Mouse (Mus musculus) gastrocnemius, adult 8-10 months (tissue): Measurements from ENCODE around the gene Smpd4. TPM values are rescaled to one million over a fixed set of nuclear protein-coding genes. Genes with fewer than 3 reads are reported as not detected.
A peak's percentile ranks its signal among the peaks of the same experiment; 100 is the strongest.

Experiments
- DNase-seq, 2 experiments: peaks; one replicate each; pipeline ENCODE4 v3.0.0; 2022; ENCODE audit warnings: low spot score in 2 of 2
- total RNA-seq, 4 experiments: library from RNA; stranded (reverse); gene quantifications; 2 replicates each; pipeline ENCODE4 v1.2.4; 2022

Smpd4 gene
- total RNA-seq, 4 experiments from 2014 or later = 8.8 to 13.8 (median 12.1) TPM

DNA sequence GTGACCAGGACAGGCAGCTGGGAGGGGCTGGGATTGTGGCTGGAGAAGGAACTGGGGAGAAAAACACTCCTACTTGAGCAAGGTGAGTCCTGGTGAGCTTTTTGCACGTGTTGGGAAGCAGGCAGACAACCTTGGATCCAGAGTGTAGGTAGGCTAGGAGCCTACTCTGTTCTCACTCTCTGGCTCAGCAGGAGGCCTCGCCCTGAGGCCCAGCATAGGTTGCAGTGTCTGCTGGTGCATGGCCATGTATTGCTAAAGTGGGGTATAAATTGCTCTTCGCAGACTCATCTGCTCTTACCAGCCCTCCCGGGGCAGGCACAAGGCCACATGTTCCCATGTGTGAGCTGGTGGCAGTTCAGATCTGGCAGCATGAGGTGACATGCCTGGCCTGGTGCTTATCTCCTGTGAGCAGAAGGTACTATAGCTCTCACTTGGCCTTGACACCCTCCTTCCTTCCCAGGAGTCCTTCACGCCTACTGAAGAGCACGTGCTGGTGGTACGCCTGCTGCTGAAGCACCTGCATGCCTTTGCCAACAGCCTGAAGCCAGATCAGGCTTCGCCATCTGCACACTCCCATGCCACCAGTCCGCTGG, 19.0 kb downstream of the Smpd4 start:
- no peak for DNase-seq

- DNase-seq = no peak
Observed at GRCm38 (mm10) chr16:17639081-17639480, 19.9 kb downstream of the Smpd4 start.

DNA sequence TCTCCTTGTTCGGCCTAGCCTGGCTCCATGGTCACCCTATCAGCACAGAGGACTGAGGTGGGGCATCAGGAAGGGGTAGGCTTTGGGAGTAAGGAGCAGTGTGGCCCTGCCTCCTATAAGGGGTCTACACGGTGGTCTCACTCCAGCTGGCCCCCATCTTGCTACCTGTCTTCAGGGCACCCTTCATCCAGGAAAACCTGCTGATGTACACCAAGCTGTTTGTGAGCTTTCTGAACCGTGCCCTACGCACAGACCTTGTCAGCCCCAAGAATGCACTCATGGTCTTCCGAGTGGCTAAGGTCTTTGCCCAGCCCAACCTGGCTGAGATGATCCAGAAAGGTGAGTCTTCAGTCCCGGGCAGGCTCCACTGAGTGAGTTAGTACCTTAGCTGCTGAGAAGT, 20.8 kb downstream of the Smpd4 start:
- no peak for DNase-seq

DNA sequence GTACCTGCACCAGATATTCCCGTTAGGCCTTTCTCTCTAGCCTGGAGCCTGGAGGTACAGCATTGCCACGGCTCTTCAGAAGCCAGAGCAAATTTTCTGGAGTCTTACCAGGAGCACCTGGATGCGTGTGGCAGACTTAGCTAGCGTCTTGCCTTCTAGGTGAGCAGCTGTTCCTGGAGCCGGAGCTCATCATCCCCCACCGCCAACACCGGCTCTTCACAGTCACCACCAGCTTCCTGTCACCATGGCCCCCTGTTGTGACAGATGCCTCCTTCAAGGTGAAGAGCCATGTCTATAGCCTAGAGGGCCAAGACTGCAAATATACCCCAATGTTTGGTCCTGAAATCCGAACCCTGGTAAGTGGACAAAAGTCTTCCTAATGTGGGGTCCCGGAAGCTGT, 21.6 kb downstream of the Smpd4 start:
- DNase-seq = no peak

- DNase-seq = no peak
Observed at GRCm38 (mm10) chr16:17641301-17641700, 22.1 kb downstream of the Smpd4 start.

DNA sequence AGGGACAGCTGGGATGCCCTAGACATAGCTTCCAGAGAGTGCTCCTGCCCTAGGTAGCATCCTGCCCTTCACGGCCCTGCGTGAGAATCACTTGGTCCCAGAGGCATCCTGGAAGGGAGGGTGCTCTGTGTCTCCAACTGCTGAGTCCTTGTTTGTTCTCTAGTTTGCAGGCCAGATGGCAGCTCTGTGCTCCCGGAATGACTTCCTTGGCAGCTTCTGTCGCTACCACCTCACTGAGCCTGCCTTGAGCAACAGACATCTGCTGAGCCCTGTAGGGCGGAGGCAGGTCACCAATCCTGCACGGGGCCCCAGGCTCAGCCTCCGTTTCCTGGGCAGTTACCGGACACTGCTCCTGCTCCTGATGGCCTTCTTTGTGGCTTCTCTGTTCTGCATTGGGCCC, 23.2 kb downstream of the Smpd4 start:
- no peak for DNase-seq

DNA sequence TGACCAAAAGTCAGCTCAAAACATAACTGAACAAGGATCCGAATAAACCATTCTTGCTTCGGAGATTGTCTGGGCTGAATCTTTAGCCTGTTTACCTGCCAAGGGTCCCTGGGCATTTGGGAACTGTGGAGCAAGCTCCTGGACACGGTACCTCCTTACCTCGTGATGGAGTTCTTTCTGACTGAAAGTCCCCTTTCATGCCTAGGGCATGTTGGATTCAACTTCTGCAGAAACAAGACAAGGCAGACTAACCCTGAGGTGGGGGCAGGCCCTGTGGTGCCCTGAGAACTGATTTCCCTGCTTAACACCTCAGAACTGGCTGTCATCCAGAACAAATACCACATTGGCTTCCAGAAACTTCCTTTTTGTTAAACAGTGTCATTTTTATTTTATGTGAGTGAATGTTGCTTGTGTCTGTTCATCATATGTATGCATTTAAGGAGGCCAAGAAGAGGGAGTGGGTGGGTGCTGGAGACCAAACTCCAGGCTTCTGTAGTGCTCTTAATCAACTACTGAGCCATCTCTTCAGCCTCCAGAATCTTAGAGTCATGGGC, 24.4 kb downstream of the Smpd4 start:
- no peak for DNase-seq

GRCm38 (mm10) chr16:17646310-17647114, 27.4 kb downstream of the Smpd4 start, which contains the start of gene Ccdc74a:
Gene Ccdc74a (plus strand): TSS chr16:17646470.
- peak; percentile 64 to 74 for DNase-seq

- no peak for DNase-seq
Observed at GRCm38 (mm10) chr16:17647156-17647555, 28.0 kb downstream of the Smpd4 start.

- DNase-seq = no peak
Observed at GRCm38 (mm10) chr16:17647566-17648340, 28.6 kb downstream of the Smpd4 start.

- DNase-seq = no peak
Observed at GRCm38 (mm10) chr16:17649925-17650605, 30.9 kb downstream of the Smpd4 start.

- no peak for DNase-seq
Observed at GRCm38 (mm10) chr16:17650711-17651110, 31.6 kb downstream of the Smpd4 start.

GRCm38 (mm10) chr16:17652607-17653006, 33.5 kb downstream of the Smpd4 start:
- DNase-seq = no peak

GRCm38 (mm10) chr16:17653601-17654000, 34.4 kb downstream of the Smpd4 start:
- no peak for DNase-seq

DNA sequence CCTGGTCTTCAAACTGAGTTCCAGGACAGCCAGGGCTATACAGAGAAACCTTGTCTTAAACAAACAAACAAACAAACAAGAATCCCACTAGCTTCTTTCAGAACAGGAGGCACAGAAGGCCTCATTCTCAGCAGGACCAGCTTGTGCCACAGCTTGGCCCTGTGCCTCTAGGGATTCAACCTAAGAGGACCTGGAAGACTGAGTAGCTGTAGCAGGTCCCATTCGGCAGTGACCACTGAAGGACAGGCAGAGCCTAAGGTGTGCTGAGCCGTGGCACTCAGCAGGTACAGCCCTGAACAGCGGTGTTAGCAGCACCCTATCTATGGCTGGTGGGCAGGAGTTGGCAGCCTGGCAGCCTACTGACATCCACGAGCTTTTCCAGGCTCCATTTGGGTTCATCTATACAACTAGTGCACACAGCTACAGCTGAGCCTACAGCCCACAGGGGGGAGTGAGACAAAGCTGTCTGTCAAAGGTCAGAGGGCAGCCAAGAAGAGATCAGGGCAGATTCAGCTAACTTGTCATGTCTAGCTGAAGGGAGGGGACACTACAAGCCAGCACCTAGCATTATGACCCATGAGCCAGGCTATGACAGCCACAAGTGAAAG, 35.1 kb downstream of the Smpd4 start:
- DNase-seq = no peak

DNA sequence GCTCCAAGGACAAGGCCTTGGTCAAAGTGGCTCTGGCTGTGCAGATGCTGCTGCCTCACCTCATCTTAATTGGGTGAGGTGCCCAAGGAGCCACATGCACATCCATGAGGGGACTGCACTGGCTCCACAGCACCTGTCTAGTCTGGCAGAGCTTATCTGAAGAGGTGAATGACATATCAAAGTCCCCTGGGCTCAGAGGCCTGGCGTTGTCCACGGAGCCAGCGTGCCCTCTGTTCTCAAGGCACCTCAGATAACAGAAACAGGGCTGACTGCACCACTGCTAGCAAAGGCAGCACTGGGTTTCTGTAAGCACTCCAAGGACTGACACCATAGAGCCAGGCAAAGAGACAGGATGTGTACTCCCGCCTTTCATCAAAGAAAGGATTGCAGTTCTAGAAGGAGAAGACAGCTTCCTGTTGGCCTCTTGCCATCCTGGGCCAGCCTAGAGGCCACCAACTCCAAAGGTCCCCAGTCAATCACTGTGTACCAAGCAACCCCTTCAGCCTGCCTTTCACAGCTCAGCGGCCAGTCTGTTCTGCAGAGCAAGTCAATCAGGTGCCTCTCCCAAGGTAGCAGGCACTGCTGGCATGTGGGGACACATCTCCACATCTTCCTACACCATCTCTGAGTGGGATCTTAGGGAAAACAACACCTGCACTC, 37.2 kb downstream of the Smpd4 start:
- no peak for DNase-seq

DNA sequence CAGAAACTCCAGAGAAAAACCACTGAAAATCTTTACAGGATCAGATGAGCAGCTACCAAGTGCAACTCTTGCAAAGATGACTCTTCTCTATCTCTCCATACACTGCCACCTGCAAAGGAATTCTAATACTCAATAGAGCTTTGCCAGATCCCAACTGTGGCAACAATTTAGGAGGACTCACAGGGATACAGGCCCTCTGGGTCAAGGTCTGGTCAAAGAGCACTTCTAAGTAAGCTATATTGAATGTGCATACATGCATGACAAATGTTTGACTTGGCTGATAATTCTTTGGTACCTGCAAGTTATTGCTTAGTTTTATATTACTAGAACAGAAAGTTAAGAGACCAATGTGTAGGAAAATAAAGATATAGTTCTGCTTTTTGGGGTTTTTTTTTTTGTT, 46.4 kb downstream of the Smpd4 start:
- DNase-seq = no peak

GRCm38 (mm10) chr16:17669886-17670285, 50.7 kb downstream of the Smpd4 start:
- DNase-seq = no peak
